Comparison of ENCODE assay signal across 10 mouse cellular contexts in the genomic region with DNA sequence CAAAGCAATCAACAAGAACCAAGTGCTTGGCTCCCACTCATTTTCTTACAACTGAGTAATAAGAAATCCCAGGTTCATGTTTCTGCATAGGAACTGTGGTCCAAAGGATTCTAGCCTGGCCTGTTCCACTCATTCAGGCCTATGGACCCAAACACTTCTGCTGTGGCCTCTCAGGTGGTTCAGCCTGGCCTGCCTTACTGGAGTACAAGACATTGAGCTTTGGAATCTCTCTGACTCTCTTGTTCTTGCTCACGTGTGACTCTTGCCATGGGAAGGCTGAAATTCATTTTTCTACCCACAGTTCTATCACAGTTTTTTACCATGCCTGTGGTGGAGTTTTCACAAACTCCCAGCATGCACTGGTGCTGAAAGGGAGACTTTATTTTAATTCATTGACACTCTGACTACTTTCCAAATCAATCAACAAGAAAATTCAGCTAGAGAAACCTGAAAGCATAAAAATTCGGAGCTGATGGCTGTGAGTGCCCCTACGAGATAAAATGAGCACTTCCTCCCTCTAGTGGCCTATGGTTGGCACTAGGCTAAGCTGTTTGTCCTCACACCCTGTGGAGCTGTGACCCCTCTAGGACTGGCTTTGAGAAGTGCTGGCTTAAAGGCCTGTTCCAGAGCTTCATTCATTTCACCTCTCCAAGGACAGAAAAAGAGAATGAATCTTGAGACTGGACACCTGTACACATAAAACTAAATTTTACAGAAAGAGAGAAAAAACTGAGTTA. TPM values are rescaled to one million over a fixed set of nuclear protein-coding genes. Genes with fewer than 3 reads are reported as not detected.
DNase-seq lines count a peak whose midpoint lies in the region; ATAC-seq and TF ChIP-seq lines count a peak whose summit lies in the region.
"Had no signal": no experiment of that assay in that cellular context is flagged by ENCODE, and none has a peak within 500 bp of the region (broad histone marks: within the 10 kb centered on the region; RNA-seq: fewer than 3 reads in every experiment).

No protein-coding gene starts in this region.

- no peak overlapping the region for H3K4me3 ChIP-seq in limb, embryonic 11.5 days (ENCODE audit: low read depth, low read length)
- no peak overlapping the region for H3K4me3 ChIP-seq in limb, embryonic 10.5 days
- no peak overlapping the region for H3K4me3 ChIP-seq in intestine, embryonic 15.5 days (replicated peaks)
- no peak overlapping the region for H3K4me3 ChIP-seq in limb, embryonic 14.5 days (replicated peaks; ENCODE audit: low read length)
- no peak overlapping the region for H3K4me3 ChIP-seq in forebrain, embryonic 13.5 days
- H3K4me3 ChIP-seq: erythroblast, embryonic 14.5 days; midbrain, embryonic 12.5 days had no signal

- TF ChIP-seq POLR2A in limb, embryonic 14.5 days (IDR thresholded peaks at IDR 0.05; ENCODE audit: borderline replicate concordance, extremely low read depth, insufficient read depth, insufficient read length) = no peak

- H3K9me3 ChIP-seq in limb, embryonic 11.5 days (ENCODE audit: control insufficient read depth, low read length) = no peaks in the 10 kb centered on the region
- no peaks in the 10 kb centered on the region for H3K9me3 ChIP-seq in limb, embryonic 10.5 days (replicated peaks)
- H3K9me3 ChIP-seq in intestine, embryonic 15.5 days = no peaks in the 10 kb centered on the region
- no peaks in the 10 kb centered on the region for H3K9me3 ChIP-seq in limb, embryonic 14.5 days (ENCODE audit: control insufficient read depth, low read length)
- H3K9me3 ChIP-seq in forebrain, embryonic 13.5 days (replicated peaks) = no peaks in the 10 kb centered on the region
- H3K9me3 ChIP-seq: midbrain, embryonic 12.5 days had no signal

- H3K4me1 ChIP-seq in limb, embryonic 11.5 days (ENCODE audit: control insufficient read depth, insufficient read depth, low read length) = no peaks in the 10 kb centered on the region
- H3K4me1 ChIP-seq in limb, embryonic 10.5 days = no peaks in the 10 kb centered on the region
- H3K4me1 ChIP-seq in intestine, embryonic 15.5 days (replicated peaks) = no peaks in the 10 kb centered on the region
- H3K4me1 ChIP-seq in limb, embryonic 14.5 days (ENCODE audit: control insufficient read depth, insufficient read depth, low read length) = no peaks in the 10 kb centered on the region
- H3K4me1 ChIP-seq in forebrain, embryonic 13.5 days = no peaks in the 10 kb centered on the region
- H3K4me1 ChIP-seq: midbrain, embryonic 12.5 days had no signal

- no peak overlapping the region for H3K4me2 ChIP-seq in limb, embryonic 11.5 days (ENCODE audit: low read depth, severe bottlenecking)
- H3K4me2 ChIP-seq in intestine, embryonic 15.5 days (replicated peaks) = no peak overlapping the region
- H3K4me2 ChIP-seq in limb, embryonic 14.5 days (replicated peaks; ENCODE audit: low read depth, low read length, severe bottlenecking) = no peak overlapping the region
- no peak overlapping the region for H3K4me2 ChIP-seq in forebrain, embryonic 13.5 days
- H3K4me2 ChIP-seq: midbrain, embryonic 12.5 days had no signal

- DNase-seq in limb, embryonic 11.5 days (ENCODE audit: low spot score) = peak; percentile 43
- DNase-seq in limb, embryonic 10.5 days (ENCODE audit: low spot score) = no peak
- peak; percentile 51 for DNase-seq in MN1 (ENCODE audit: low spot score)
- peak; percentile 48 for DNase-seq in embryo, embryonic 9.5 days (ENCODE audit: extremely low spot score)
- DNase-seq in limb, embryonic 14.5 days (ENCODE audit: low spot score) = peak; percentile 73
- peak; percentile 74 for DNase-seq in retina, embryonic 14.5 days (ENCODE audit: low spot score)

- ATAC-seq in limb, embryonic 11.5 days (ENCODE audit: insufficient number of reproducible peaks, low FRiP score, low TSS enrichment, low read depth) = no peak
- ATAC-seq in intestine, embryonic 15.5 days = peak; percentile 88
- no peak for ATAC-seq in limb, embryonic 14.5 days (ENCODE audit: low FRiP score, low read depth)
- ATAC-seq in forebrain, embryonic 13.5 days = no peak

- no peaks in the 10 kb centered on the region for H3K27me3 ChIP-seq in limb, embryonic 11.5 days (ENCODE audit: control insufficient read depth, insufficient read depth, low read length)
- H3K27me3 ChIP-seq in limb, embryonic 10.5 days (ENCODE audit: low read depth, poor library complexity, severe bottlenecking) = no peaks in the 10 kb centered on the region
- no peaks in the 10 kb centered on the region for H3K27me3 ChIP-seq in intestine, embryonic 15.5 days (replicated peaks)
- H3K27me3 ChIP-seq in limb, embryonic 14.5 days (ENCODE audit: control insufficient read depth, insufficient read depth, low read length) = no peaks in the 10 kb centered on the region
- H3K27me3 ChIP-seq in forebrain, embryonic 13.5 days = no peaks in the 10 kb centered on the region
- H3K27me3 ChIP-seq: midbrain, embryonic 12.5 days had no signal

- H3K9ac ChIP-seq in limb, embryonic 11.5 days (ENCODE audit: low read length) = no peak overlapping the region
- H3K9ac ChIP-seq in intestine, embryonic 15.5 days = no peak overlapping the region
- no peak overlapping the region for H3K9ac ChIP-seq in limb, embryonic 14.5 days (ENCODE audit: low read depth, low read length, severe bottlenecking)
- no peak overlapping the region for H3K9ac ChIP-seq in forebrain, embryonic 13.5 days
- H3K9ac ChIP-seq: midbrain, embryonic 12.5 days had no signal

- no peaks in the 10 kb centered on the region for H3K36me3 ChIP-seq in limb, embryonic 11.5 days (ENCODE audit: control insufficient read depth, insufficient read depth, low read length)
- no peaks in the 10 kb centered on the region for H3K36me3 ChIP-seq in limb, embryonic 10.5 days
- H3K36me3 ChIP-seq in intestine, embryonic 15.5 days = no peaks in the 10 kb centered on the region
- no peaks in the 10 kb centered on the region for H3K36me3 ChIP-seq in limb, embryonic 14.5 days (ENCODE audit: control insufficient read depth, insufficient read depth, low read length)
- no peaks in the 10 kb centered on the region for H3K36me3 ChIP-seq in forebrain, embryonic 13.5 days (ENCODE audit: poor library complexity, severe bottlenecking)
- H3K36me3 ChIP-seq: midbrain, embryonic 12.5 days had no signal

- 28% methylated on average over 3 of the region's 3 CpGs for WGBS in limb, embryonic 11.5 days
- 34% methylated on average over 3 of the region's 3 CpGs for WGBS in limb, embryonic 10.5 days
- WGBS in intestine, embryonic 15.5 days = 31% methylated on average over 3 of the region's 3 CpGs
- WGBS in limb, embryonic 14.5 days = 36% methylated on average over 3 of the region's 3 CpGs
- 34% methylated on average over 3 of the region's 3 CpGs for WGBS in forebrain, embryonic 13.5 days

- no peak overlapping the region for H3K27ac ChIP-seq in limb, embryonic 11.5 days (replicated peaks; ENCODE audit: low read depth, low read length)
- H3K27ac ChIP-seq in limb, embryonic 10.5 days = no peak overlapping the region
- H3K27ac ChIP-seq in intestine, embryonic 15.5 days = no peak overlapping the region
- no peak overlapping the region for H3K27ac ChIP-seq in limb, embryonic 14.5 days (replicated peaks; ENCODE audit: low read depth, low read length)
- H3K27ac ChIP-seq in forebrain, embryonic 13.5 days = no peak overlapping the region
- H3K27ac ChIP-seq: midbrain, embryonic 12.5 days had no signal

RNA-seq across cellular contexts. Expression of a gene that starts 52.0 kb away (rescaled TPM):
- polyA plus RNA-seq in limb, embryonic 11.5 days (2014; fragmentation: Nextera tagmentation; extraction: Ambion mirVana) = 1.4 and 2.1 TPM in 2 replicates
- polyA plus RNA-seq in limb, embryonic 10.5 days (2016; fragmentation: Nextera tagmentation; extraction: Ambion mirVana) = 0.49 and 1.3 TPM in 2 replicates
- 15.0 and 16.9 TPM in 2 replicates for polyA plus RNA-seq in intestine, embryonic 15.5 days (2015; fragmentation: Nextera tagmentation; extraction: Ambion mirVana)
- polyA plus RNA-seq in limb, embryonic 14.5 days (2012; rRNA removed) = 1.2 and 2.1 TPM in 2 replicates
- 0.76 and 1.0 TPM in 2 replicates for polyA plus RNA-seq in limb, embryonic 14.5 days (2014; fragmentation: Nextera tagmentation; extraction: Ambion mirVana)
- polyA plus RNA-seq in forebrain, embryonic 13.5 days (2015; fragmentation: Nextera tagmentation; extraction: Ambion mirVana) = 0.49 and 0.58 TPM in 2 replicates
